Mouse (Mus musculus): Measurements from ENCODE around the gene Fbxo36. TPM values are rescaled to one million over a fixed set of nuclear protein-coding genes. Genes with fewer than 3 reads are reported as not detected.

Fbxo36 gene
- polyA plus RNA-seq, 1 experiment from 2014 or later: 28.9 TPM

Other genes starting within 250 kb of the Fbxo36 start
- 7.5 and 8.4 TPM in 2 replicates for gene Dner, start 143.6 kb upstream of the Fbxo36 start, polyA plus RNA-seq (2015; fragmentation: Nextera tagmentation; extraction: Ambion mirVana)
- gene Trip12, start 675 bp downstream of the Fbxo36 start, polyA plus RNA-seq (2015; fragmentation: Nextera tagmentation; extraction: Ambion mirVana): 56.5 and 62.1 TPM in 2 replicates
- gene Slc16a14, start 95.3 kb downstream of the Fbxo36 start, polyA plus RNA-seq (2015; fragmentation: Nextera tagmentation; extraction: Ambion mirVana): 0.51 and 1.0 TPM in 2 replicates

All from embryonic facial prominence, embryonic 15.5 days (tissue).